Mouse (Mus musculus) lung, postnatal 14 days (tissue): Measurements from ENCODE around the gene Syne2.

ENCODE experiments used
- DNase-seq: peaks from one replicate; pipeline ENCODE4 v3.0.0; 2021

Syne2 gene

DNA sequence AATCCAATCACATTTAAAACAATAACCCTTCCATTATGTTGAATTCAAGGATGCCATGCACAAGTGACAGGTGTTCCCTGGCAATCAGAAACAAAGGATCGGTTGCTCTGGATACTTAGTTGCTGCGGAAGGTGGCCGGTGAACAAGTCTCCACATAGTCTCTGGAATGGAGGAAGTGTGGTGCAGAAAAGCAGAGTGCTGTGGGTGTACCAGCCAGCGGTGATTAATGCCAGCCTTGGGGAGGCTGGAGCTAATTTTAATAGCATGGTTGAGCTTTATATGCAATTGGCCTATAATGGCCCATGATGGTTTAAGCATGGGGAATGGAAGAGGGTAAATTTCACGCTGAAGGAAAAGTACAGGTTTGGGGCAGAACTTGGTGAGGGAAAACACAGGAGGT lies 11.7 kb downstream of the Syne2 start:
- DNase-seq = no peak

DNA sequence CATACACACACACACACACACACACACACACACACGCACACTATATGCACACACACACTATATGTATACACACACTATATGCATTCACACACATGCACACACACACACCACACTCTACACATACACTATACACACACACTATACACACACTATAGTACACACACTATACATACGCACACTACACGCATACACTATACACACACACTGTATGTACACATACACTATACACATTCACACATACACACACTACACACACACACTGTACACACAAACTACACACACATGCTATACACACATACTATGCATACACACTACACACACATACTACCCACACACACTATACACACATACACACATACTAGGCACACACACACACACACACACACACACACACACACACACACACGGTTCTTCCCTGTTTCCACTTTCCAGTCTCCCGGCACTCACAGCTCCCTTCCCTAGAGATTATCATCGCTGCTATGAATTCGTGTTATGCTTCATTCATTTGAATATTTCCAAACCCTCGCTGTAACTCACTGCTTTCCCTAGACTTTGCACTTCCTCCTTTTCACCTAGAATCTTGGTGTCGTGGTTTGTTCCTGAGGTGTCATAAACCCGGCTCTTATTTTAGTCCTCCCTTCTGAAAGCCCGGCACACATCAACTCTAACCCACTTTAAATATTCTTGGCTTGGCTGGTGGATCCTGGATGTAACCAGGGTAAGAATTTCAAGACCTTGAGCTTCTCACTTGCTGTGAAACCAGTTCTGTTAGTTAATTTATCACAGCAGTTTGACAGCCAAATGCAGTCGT lies 15.4 kb downstream of the Syne2 start:
- no peak for DNase-seq

DNA sequence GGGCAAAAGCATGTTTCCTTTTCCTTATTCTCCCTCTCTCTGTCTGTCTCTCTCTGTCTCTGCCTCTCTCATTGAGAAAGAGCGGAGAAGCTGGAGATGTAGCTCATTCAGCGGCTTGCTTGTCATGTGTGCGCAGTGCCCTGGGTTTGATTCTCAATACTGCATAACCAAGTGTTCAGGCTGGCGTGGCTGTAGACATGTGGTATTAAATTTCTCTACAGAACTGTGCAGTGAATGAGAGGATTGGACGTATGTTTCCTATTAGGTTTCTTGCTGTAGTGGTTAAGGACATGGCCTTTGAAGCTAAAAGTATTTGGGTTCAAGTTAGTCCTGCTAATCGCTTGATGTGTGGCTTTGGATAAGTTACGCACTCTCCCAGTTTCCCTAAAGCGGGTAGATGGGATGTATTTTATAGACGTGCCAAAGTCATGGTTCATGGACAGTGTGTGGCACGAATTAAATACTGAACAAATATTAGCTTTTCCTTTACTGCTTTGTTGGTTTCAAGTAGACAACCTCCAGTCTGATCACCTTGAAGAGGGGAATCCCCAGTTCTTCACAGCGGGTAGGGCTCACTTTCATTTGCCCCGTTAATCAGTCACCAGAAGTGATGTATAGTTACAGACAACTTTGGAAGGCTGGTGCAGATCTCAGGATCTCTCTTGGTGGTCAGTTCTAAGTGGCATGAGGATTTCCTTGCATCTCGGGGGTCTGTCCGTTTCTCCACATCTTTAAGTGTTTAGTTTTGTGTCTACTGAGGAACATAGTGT lies 16.2 kb downstream of the Syne2 start:
- DNase-seq = no peak

DNA sequence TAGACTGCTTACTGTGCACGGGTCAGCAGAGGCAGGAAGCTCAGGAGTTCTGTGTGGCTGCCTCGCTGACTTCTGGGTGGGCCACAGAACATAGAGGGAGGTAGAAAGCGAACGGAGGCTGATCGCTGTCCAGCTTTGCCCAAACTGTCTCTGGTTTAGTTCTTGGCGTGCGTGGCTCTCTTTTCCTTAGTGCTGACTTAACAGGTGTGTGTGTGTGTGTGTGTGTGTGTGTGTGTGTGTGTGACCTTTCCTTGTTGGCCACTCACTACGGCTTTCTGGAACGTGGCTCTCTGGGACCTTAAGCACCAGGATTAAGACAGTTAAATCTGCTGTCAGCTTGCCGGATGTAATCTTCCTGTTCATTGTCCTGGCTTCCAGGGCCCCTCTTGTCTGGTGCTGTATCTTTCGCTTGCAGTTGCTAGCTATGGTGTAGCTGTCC lies 18.6 kb downstream of the Syne2 start:
- DNase-seq = peak; percentile 31

DNA sequence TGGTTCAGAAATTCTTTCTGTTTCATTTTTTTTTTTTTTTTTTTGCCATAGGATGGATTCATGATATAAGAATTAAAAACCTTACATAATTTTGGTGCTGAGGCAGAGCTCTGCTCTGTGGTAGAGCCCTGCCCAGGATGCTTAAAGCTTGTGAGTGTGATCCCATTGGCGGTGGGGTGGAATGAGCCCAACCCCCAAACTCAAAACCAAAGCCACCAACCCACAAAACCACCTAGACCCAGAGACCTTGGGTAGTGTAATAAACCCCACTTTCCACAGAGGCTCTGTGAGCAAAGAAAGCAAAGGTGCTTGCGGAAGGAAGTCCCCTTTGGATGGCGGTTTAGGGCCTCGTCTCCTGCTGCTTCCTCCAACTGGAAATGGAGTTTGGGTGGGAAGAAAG lies 19.5 kb downstream of the Syne2 start:
- no peak for DNase-seq

DNA sequence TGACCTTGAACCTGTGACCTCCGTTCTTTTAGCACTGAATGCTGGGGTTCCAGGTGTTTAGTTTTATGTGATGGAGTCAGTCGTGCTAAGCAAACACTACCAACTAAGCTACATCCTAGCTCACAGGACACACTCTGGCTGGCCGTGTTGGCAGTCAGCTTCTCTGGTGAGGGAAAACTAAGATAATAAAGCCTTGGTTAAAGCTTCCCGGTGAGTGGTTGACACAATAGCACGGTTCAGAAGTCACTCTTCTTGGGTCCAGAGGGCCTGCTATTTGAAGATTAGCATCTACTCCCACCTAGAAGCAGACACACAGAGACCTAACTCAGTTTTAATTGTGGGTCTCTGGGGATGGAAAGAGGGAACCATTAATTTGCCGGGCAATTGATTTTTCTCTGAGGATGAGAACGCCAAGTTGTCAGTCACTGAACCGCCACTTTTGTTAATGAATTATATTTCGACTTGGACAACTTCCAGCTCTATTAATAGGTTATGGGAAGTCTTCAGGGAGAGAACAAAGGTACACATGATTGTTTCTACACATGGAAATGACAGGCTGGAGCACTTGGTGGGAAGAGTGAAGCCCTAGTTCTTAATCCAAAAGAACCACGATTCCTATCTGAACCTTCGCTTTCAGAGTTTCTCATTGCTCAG lies 21.3 kb downstream of the Syne2 start:
- no peak for DNase-seq

DNA sequence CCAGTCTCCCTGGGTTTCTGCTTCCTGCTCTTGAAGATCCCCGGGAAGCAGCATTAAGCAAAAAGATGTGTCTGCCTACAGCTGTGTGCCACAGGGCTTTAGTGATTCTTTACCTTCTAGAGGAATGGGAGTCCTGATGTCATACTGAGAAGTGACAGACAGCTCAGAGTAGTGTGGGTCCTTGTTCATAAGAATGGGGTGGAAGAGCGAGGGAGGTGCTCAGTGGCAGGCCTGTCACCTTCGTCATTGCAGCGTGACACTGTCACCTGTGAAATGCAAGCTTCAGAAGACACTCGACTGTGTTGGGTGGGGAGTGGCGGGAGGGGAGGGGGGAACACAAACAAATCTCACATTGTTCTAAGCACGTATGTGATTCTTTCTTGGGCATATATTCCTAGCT lies 23.2 kb downstream of the Syne2 start:
- no peak for DNase-seq

DNA sequence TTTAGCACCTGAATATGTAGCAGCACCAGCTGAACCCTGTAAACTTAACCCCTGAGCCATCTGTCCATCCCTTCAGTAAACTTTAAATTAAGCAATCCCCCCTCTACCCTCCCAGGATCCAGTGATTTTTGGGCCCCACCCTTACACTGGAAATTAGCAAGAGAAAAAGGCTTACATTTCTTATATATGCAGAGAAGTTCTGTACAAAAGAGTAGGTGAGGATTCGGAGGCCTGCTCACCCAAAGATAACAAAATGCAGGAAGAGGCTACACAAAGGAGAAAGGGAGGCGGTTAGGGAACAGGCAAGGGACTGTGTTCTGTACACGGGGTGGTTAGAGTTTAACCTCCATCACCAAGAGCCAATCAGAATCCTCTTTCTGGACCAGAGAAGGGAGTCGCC lies 26.4 kb downstream of the Syne2 start:
- no peak for DNase-seq

DNA sequence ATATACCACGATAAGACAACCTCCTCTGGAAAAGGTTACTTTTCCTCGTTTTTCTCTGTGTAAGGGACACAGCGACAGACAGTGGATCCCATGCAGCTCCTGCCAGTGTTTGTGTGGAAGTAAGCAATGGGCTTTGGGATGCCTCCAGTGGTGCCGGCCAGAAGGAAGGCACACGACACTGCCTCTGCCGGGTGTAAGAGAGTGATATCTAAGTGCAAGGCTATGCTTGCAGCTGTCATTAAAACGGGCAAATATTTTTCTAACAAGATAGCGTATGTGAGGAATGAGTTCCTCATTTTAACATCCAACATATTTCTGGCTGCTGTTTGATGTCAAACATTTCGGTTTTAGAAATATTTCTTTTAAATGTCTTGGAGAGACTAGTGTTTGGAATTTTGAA lies 27.1 kb downstream of the Syne2 start:
- DNase-seq = no peak

DNA sequence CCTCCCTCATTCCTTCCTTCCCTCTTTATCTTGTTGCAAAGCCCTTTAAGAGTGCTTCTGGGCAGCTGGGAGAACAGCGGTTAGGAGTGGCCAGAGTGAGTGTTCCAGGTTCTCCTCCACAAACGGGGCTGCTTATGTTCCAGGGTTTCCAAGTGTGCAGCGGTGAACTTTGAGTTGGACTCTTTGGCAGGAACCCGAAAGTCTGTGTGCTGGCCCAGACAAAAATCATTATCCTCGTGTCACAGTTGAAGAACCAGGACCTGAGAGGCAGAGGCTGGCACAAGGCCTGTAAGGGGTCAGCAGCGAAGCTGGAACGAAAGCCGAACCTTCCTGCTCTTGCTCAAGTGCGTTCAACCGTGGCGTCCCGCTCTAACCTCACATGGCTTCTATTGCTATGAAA lies 28.6 kb downstream of the Syne2 start:
- no peak for DNase-seq

DNA sequence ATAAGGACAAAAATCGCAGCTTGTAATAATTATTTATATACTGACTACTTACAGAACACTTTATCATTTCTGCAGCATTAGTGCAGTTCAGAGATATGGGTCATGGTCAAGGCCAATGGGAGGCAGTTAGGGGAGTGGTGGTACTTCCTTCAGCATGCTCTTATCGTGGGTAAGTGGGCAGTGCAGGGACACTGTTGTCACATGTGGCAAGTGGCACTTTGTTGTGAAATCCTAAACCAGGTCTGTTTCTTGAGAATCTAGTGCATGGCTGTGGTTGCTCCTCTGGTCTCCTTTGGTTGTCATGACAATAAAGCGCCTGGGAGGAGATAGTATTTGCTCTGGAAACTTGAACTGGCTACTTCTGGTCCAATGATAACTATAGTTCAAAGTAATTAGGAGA lies 32.3 kb downstream of the Syne2 start:
- no peak for DNase-seq

DNA sequence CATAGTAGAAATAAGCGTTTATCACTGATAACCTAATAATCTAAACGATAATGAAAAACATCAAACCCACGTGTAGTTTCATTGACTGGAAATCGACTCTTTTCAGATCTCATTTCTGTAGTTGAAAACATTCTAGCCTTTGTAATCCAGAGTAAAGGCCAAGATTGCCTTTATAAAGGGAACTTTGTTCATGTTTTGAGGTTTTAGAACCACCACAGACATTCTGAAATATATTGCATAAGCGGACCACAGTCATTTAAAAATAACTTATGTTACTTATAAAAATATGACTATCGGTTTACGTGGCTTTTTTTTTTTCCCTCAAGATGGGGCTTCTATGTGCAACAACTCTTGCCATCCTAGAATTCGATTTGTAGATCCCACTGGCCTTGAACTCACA lies 33.5 kb downstream of the Syne2 start:
- no peak for DNase-seq

DNA sequence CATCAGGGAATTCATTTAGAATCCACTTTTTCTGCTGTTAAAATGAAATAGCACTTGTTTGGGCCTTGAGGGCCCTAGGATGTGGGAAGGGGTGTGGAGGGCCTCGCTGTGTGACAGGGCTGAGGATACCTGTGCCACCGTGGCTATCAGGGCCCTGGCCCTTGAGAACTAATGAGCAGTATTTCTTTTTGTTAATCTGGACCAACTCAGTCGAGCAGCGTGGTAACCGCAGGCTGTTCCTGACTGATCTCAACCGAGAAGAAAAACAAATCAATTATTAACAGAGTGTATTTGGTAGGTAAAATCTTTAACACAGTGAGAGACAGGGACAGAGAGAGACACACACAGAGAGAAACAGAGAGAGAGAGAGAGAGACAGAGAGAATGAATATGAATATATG lies 34.5 kb downstream of the Syne2 start:
- no peak for DNase-seq

DNA sequence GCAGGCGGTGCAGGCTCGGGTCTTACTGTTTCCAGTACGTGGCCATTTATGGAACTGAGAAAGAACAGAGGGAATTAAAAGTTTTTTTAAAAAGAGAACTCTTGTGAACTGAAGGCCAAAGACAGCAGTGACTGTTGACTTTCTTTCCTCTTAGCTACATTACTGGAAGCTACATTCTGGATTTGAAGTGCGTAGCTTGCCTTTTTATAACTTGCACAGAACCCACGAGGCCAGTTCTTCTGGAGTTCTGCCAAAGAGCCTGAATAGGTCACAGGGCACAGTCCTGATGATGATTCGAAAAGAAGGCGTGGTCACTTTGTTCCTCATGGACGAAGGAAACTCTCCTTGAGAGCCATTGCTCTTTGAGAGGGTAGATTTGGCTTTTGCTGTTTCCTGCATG lies 35.6 kb downstream of the Syne2 start:
- DNase-seq = peak; percentile 57

DNA sequence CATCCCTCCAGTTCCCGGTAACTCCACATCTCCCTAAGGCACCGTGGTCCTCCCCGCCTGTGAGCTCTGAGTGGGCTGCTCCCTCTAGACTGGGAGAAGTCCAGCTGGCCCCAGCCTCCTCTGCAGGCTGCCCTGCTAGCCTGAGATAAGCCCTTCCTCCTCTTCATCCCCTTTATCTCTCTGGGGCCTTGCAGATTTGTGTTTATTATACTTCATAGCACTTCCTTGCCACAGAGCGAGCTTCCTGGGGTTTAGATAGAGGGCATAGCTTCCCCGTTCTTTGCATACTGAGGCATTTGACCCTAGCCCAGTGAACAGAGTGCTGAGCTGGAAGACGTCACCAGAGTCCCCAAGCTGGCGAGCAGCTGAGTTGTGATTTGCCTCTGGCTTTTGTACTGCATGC lies 37.1 kb downstream of the Syne2 start:
- peak; percentile 22 for DNase-seq

DNA sequence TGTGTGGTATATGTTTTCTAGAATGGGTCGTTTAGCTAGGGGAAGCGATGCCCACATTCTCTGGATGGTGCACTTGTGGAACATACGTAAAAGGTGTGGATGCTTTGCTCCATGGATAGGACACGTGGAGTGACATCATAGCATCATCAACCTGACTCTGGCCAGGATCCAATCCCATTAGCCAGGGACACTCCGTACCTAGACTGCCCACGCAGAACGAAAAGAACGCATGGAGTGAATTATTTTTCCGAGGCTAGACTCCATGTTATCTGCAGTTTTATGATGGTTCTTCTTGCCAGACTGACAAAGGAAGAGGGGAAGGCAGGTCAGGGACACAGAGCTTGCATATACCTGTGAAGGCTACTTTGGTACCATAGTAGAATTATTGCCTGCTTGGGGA lies 37.7 kb downstream of the Syne2 start:
- no peak for DNase-seq

DNA sequence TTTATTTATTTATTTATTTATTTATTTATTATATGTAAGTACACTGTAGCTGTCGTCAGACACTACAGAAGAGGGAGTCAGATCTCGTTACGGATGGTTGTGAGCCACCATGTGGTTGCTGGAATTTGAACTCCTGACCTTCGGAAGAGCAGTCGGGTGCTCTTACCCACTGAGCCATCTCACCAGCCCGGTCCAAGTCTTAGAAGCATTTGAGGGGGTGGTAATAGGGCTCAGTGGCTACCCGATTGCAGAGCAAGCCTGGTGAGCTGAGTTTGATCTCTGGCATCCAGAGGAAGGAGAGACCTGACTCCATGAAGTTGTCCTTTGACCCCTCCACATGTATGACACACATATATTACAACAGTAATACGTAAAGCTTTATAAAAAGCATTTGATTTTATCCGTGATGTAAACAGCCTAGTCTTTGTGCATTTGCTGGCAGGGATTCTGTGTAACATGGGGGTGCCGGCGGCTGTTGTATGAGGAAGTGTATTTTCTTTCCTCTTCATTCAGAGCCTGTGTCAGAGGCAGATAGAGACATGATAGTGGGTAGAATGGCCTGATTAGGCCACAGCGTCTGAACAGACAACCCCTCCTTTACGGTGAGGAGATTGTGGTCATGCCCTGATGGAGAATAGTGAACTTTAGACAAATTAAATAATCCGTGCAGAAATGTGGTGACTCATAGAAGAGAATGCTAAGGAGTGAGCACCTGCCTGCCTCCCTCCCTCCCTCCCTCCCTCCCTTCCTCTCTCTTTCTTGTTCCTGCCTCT lies 38.3 kb downstream of the Syne2 start:
- no peak for DNase-seq

DNA sequence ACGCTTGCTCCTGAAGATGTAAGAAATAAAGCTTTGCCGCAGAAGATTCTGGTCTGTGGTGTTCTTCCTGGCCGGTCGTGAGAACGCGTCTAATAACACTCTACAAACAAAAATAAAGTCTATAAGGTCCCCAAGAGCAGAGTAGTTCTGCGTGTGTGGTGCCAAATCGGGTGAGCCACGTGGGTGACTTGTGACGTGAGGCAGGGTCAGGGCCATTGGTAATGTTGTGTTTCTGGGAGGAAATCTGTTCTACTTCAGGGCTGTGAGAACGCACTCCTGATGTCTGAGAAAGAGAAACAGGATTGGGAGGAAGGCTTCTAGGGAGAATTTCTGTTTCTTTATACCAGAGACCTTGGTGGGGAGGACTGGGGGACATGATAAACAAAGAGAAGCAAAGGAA lies 42.0 kb downstream of the Syne2 start:
- no peak for DNase-seq

DNA sequence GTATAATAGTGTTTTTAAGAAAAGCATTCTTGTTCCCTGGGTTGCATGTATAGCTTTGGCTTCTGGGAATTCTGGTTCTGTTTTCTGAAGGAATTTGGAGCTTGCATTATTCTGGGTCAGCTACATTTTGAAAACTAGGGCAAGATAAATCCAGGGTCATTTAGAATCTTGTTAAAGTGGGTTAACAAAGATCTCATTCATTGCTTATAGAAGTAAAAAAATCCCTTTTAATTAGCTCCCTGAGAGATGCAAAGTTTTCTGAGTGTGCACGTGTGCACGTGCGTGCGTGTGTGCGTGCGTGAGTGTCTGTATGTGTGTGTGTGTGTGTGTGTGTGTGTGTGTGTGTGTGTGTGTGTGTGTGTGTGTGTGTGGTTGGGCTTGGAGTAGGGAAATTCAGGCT lies 42.9 kb downstream of the Syne2 start:
- DNase-seq = no peak

DNA sequence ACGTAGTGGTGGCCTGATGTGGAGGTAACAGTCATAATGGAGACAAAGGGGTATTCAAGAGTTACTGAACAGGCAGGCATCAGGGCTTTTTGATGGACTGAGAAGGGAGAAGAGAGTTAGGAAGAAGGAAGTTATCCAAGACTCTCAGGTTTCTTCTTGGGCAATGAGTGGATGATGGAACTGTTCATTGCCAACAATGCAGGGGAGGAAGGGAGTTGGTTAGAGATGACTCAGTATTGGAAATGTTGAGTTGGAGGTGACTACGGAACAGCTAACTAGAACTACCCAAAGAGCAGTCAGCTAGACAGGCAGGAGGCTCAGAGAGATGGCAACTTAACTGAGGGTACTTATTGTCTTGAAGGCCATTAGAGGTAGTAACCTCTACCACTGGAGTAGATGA lies 47.2 kb downstream of the Syne2 start:
- DNase-seq = no peak

DNA sequence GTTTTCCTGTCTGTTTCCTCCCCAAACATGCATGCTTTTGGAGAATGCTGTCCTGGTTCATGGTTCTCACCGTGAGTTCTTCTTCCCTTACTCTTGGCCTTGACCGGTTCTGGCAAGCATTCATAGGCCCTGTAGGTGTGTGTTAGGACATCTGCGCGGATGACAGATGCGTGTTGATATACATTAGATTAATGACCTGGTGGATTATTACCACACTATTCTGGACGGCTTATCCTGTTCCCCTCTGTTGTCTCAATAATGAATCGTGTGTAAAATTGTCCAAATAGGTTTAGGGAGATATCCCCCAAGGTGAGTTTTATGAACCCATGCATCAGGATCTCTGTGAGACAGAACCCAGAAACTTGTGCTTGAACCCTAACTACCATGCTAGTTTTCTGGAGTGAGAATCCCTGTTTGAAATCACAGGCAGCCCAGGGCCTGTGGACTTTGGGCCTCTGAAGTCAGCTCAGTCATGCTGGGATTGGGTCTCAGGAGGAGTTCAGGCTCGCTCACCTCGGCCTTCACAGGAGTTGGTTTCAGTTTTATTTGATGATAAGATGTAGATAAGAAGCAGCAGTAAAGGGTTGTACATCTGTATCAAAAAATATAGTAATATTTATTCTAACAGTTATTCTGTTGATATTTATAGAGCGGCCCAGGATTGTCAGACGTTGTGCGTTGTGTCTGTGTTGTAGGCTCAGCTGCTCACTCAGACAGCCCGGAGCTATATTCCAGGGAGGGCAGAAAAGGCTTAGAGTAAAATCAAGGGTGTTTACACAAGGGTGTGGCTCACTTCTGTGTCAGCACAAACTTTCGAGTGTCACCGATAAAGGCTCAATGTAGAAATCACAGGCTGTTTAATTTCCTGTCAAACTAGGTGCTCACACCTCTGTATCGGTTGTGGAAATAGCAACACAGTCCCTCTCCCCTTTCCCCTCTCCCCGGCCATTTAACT lies 48.8 kb downstream of the Syne2 start:
- DNase-seq = no peak
